Mouse (Mus musculus) left cerebral cortex, adult 8-10 months (tissue): ENCODE results near the gene Pde9a. TPM values are rescaled to one million over a fixed set of nuclear protein-coding genes. Genes with fewer than 3 reads are reported as not detected.

Experiments
- DNase-seq, 2 experiments: peaks; one replicate each; pipeline ENCODE4 v3.0.0; 2022; ENCODE audit warnings: low spot score in 2 of 2
- total RNA-seq, 4 experiments: library from RNA; stranded (reverse); gene quantifications; 2 replicates each; pipeline ENCODE4 v1.2.4; 2022

Pde9a gene
- total RNA-seq, 4 experiments from 2014 or later: 20.1 to 29.5 (median 22.2) TPM

DNA sequence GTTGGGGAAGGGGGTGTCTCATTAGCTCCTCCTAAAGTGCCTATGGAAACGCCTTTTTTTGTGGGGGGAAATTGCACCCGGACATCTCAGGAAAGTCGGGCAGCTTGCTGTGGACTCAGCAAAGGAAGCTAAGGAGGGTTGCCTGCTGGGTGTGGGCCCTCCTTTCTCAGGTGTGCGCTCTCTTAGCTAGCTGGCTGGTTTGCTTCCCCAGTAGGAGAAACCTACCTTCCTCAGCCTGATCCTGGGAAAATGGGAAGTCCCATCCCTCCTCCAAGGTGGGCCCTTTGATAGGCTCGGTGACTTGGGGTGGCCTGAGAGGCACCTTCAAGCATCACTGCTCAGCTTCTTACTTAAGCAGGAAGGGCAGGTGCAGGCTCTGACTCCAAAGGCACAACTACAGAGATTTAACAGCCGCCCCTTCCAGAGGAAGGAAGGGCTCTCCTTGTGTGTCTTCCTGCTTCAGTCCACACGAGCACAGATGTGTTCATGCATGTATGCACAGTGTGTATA lies 811 bp downstream of the Pde9a start:
- DNase-seq: no peak

DNA sequence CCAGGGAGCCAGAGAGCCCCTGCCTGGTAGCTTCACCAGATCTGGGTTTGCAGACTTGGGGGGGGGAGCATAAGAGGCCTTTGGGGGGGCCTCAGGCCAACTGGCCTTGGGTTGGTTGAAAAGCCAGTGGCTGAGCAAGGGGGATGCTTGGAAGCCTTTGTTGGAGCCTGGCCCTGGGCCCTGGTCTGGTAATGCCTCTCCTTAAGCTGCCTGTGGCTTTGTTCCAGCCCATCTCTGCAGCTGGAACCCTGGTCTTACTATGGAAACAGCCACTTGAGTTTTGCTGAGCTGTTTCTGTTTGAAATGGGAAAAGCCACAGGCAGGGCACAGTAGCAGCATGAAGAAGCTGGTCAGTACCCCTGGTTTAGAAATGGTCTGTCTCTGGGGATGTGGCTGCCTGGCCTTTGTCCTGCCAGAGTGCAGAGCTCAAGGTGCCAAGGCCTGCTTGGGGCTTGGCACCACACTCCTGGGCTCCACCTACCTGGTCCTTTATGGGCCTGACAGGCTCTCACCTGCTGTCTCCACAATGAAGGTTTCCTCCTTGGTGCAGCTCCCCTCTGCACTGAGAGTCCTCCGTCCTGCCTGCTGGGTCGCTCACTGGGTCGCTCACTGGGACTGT lies 3.5 kb downstream of the Pde9a start:
- no peak for DNase-seq

DNA sequence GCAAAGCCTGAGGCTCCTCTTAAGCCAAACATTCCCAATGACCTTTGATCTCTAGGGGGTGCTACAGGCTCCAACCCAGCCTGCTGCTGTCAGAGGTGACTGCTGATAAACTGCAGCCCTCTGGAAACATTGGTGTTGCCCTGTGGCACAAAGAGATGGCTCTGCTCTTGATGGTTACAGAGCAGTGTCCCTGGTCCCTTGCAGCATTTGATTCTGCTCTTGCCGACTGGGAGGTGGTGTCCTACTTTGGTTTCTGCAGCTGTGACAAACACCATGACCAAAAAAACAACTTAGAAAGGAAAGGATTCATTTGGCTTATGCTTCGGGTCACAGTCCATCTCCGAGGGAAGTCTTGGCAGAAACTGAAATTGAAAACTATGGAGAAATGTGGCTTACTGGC lies 5.5 kb downstream of the Pde9a start:
- no peak for DNase-seq

DNA sequence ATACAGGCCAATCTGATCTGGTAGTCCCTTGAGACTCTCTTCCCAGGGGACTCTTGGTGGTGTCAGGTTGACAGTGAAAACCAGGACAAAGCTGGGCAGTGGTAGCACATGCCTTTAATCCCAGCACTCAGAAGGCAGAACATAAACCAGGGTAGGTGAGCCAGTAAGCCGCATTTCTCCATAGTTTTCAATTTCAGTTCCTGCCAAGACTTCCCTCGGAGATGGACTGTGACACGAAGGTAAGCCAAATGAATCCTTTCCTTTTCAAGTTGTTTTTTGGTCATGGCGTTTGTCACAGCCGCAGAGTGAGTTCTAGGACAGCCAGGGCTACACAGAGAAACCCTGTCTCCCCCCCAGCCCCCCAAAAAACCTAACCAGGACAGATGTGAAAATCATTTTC lies 6.0 kb downstream of the Pde9a start:
- no peak for DNase-seq

DNA sequence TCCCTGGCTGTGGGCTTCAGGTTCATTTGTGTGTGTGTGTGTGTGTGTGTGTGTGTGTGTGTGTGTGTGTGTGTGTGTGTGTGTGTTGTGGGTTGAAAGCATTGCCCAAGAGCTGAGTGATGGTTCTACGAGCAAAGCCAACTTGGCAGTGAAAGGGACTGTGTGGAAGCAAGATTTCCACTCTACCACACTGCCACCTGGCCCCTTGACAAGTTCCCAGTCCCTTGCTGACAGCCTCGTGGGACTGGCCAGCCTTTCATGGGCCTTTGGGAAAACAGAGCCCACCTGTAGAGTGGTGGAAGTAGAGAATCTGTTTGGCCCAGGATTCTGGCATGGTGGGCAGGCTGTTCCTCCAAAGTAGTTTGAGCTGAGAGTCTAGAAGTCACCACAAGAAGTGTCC lies 7.8 kb downstream of the Pde9a start:
- no peak for DNase-seq

DNA sequence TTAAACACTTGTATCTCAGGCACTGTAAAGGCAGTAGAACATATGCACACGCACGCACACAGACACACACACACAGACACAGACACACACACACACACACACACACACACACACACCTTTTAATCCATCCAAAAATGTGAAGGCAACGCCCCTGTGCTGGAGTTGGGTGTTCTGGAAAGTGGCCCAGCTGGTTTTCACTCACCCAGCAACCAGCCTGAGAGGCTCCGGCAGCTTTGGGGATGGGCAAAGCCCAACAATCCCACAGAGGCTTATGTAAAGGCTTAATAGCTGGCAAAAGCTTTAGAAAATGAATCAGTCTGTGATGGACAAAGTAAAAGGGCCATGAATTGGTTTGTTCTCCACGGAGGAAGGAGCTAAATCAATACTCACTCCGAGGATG lies 14.3 kb downstream of the Pde9a start:
- peak in 1 of 2 experiments; percentile 38 for DNase-seq

DNA sequence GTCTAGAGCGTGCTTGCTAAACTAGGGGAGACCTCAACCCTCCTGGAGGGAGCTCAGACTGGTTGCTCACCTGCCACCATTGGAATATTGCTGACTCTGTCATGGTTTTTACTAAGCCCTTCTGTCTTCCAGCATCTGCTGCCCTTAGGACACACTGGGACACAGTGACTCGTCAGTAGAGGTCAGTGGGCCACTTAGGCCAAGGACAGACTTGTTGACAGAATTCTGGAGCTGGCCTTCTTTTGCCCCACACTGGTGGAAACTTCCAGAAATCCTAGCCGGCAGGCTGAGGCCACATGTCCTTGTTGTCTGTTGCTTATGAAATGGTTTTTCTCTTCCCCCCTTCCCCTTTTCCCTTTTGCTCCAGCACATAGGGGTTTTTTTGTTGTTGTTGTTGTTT lies 15.2 kb downstream of the Pde9a start:
- no peak for DNase-seq

DNA sequence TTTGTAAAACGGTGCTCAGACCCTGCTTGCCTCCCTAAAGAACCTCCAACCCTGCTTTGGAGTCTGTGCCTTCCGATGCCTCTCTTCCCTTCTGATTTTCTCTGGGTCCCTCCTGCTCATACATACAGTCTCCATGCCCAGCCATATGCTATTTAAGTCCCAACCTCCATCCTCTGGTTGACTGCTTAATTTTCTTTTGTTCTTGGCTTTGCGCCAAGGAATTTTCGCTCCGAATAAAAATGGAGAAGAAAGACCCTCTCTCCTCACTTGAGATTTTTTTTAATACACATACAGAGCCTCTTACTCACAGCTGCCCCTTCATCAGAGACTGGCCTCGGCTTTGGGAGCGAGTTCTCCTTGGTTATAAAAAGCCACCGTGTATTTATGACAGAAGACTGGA lies 16.7 kb downstream of the Pde9a start:
- DNase-seq: no peak

DNA sequence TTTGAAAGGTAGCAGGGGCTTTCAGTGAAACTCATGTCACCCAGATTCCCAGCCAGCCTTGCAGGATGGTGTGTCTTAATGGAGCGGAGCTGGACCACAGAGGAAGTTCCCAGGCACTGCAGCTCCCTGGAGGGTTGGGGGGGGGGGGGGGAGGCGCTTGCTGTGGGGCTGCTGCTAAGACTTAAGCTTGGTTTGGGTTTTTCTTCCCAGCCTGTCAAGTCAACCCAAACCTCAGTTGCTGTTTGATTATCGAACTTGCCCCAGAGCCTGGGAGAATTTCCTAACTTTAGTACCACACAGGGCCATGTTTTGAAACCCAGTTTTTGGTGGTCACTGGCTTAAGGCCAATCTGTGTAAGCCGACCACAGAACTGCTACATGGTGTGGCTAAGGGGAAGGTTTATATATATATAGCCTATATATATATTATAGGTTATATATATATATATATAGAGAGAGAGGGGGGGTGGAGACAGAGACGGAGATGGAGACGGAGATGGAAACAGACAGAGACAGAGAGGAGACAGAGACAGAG lies 19.8 kb downstream of the Pde9a start:
- DNase-seq: no peak

DNA sequence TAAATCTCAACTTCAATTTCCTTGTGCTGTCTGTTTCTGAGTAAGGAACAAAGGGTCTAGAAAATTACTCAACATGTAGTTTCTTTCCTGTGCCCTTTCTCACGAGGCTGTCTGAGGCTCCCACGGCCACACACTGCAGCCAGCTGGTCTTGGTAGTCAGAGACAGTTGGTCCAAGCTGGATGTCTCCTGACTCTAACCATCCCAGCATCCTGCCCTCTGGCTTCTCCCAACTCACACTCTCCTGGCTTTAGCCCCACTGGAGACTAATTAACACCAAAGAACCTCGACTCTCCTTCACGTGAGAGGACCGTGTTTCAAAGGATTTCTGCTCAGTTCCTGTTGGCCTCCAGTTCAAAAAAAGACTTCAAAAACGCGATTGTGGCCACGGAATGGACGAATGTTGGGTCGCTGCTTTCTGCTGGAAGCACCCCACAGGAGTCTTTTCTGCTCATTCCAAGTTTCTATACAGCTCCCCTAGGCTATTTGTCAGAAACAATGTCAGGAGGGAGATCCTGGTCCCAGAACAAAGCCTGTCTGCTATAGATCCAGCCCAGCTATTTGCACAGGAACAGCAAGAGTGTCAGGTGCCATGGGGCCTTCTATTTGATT lies 23.8 kb downstream of the Pde9a start:
- no peak for DNase-seq

DNA sequence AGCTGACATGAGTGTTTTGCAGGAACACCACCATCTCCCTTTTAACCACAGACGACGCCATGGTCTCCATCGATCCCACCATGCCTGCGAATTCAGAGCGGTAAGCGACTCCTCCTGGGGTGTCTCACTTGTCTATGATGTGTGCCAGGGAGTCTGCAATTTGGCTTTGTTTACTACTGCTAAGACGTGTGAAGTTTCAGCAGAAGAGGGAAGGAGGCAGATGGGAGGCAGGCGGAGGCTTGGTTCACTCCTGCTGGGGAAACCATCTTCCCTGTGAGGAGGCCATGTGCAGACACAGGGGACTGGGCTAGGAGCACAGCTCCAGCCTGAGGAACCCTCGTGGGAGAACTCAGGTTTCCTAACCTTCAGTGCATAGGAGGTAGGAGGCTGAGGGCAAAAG lies 29.2 kb downstream of the Pde9a start:
- peak in 1 of 2 experiments; percentile 65 for DNase-seq

DNA sequence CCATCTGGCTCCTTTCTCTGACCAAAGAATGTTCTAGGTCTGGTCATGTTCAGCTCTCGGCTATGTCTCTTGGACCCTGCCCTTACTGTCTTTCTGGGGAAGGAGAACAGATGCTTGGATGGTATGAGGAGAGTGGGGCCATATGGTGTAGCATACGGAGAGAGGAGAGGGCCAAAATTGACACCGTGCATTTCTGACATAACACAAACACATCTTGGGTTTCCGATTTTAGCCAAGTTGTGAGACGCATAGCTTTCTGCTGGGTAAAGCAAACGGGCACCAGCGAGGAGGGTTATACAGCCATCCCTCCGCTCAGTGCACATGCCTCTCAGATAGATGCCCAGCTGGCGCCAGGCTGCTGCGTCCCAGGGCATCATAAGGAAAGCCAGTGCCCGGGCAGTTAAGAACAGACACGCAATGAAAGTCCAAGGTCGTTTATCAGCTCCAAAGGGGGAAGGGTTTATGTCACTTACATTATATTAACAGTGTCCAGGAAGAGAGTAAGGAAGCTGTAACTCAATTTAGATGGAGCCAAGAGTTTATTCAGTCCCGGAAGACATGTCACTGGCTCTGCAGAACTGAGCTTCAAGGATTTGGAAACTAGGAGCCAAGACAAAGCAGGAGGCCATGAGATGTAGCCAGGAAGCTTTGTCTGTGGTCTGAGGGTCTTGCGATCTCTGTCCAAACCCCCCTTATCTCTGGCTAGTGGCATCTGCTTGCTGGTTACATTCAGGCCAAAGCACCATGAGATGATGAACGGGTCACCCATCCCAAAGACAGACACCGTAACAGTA lies 33.0 kb downstream of the Pde9a start:
- peak in 1 of 2 experiments; percentile 48 for DNase-seq

DNA sequence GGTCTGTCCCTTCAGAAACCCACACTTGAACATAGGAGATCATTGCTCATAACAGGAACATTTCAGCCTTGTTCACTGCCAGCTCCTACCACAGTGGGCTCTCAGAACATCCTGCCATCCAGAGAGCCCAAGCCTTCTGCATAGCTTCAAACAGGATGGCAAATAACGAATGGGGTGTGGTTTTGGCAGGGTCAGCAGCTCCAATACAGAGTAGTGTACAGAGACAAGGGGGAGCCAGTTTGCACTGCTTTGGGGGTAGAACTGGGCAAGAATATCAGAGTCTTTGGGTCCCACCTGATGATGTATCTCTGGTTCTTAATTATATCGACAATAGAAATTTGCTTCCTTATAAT lies 33.6 kb downstream of the Pde9a start:
- DNase-seq: no peak

DNA sequence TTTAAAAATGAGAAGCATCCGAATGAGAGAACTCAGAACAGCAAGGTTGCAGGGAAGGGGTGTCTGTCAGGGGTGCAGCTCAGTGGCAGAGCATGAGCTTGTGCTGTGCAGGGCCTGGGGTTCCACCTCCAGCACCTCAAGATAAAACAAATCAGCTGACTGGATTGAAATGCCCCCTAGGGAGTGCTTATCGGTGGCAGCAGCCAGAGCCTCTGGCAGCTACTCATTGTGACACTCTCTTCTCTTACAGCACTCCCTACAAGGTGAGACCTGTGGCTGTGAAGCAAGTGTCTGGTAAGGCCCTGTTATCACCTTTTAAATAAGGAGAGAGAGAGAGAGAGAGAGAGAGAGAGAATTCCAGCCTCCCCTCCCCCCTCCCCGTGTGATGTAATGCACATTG lies 34.0 kb downstream of the Pde9a start:
- no peak for DNase-seq

DNA sequence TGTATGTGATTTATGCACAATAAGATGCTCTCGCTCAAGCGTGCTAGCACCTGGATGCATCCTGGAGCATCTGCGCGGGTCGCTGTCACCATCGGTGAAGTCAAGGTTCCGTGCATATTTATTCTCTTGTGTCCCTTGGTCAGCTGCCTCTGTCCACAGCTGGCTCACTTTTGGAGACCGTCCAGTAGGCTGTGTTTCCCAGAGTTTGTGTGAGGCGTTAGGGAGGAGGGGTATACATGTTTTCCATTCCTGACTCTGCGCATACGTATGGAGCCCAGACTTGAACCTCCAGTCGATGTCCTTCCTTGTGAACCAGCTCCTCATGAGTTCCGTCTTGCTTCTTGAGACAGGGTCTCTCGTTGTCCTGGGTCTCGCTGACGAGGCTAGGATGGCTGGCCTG lies 34.6 kb downstream of the Pde9a start:
- DNase-seq: no peak

DNA sequence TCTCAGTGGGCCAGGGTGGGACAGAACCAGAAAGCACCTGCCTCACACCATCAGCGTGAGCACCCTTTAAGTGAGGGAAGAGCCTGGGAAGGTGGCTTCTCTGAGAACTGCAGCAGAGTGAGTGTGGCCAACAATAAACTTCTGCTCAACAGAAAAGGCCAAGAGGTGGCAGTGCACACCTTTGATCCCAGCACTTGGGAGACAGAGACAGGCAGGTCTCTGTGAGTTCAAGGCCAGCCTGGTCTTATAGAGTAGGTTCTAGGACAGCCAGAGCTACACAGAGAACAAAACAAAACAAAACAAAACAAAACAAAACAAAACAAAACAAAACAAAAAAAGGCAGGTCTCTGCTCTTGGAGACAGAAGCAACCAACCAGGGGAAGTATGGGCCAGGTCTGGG lies 36.4 kb downstream of the Pde9a start:
- no peak for DNase-seq

DNA sequence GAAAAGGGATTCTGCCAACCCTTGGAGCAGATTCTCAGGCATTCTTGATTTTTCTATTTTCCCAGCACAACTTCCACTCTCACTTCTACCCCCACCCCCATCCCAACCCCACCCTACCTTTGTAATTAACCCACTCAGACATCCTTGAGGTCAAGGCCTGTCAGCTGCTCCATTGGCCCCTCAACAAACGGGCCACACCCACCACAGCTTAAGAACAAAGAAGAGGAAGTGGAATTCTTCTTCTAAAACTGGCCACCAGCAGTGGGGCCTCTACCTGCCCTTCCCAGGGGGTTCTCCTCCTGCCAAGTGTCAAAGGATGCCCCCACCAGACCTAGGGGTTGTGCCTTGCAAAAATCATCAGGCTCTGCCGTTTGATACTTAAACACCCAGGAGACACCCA lies 37.0 kb downstream of the Pde9a start:
- no peak for DNase-seq

DNA sequence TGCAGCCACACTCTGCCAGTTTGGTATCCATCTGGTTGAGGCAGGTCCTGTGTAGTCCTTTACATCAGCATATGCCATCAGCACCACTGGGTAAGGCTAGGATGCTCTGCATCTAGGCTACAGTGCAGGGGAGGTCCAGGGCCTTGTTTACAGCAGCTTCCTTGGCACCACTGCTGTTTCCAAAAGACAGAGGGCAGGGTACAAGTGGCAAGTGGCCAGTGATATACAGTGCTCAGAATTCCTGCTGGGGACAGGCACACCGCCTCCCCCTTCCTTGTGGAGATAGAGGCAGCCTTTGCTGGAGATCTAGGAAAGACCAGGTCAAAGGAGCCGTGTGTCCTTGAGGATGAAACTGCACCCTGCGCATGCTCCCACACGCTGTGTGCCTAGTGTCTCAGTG lies 38.3 kb downstream of the Pde9a start:
- DNase-seq: no peak

DNA sequence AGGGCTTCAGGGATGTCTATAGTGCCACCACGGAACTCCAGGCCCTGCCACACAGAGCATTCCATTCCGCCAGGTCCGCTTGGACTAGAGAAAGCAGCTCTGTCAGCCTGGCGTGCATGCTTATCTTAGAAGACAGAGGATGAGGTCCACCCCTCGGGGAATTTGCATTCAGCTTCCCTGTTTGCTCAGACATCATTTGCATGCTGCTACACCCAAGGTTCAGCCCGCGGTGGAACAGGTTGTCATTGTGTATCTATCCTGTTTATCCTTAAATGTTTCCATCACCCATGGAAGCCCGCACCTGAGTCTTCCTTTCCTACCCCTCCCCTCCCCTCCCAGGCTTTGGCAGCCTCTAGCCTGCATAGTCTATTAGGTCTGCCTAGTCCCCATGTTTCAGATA lies 38.8 kb downstream of the Pde9a start:
- DNase-seq: no peak

DNA sequence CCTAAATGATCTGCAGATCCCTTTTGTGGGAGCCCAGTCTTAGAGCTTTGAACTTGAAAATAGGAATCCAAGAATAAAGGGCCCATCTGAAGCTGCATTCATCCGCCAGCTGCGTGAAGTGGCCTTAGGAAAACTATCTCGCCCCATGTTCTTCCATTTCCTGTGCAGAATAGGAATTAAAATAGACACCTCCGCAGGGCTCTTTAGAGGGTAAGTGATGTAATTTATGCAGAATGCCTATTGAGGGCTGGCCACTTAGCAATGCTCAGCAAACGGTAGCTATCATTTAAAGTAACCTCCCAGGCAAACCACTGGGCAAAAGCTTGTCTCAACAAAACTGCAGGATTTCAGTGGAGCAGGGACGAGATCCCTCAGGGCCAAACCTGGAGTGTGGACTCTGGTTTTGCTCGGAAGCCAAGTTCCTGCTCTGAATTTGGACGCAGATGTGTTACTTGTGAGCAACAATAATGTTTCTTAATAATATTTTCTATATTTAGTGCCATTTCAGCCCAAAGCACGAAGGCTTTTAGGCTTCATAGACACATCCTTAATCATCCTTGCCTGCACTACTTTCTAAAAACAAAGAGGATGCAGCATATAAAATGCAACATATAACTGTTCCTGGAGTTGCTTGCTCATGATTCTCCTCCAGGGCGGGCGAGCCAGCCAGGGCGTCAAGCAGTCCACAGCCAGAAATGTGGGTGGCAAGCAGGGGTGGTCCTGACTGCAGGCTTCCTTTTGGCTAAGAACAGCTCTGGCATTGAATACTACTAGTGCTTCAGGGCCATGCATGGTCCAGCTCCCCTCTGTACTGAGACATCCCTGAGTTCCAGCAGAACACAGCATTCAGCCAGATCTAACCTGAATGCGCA lies 40.1 kb downstream of the Pde9a start:
- DNase-seq: no peak

DNA sequence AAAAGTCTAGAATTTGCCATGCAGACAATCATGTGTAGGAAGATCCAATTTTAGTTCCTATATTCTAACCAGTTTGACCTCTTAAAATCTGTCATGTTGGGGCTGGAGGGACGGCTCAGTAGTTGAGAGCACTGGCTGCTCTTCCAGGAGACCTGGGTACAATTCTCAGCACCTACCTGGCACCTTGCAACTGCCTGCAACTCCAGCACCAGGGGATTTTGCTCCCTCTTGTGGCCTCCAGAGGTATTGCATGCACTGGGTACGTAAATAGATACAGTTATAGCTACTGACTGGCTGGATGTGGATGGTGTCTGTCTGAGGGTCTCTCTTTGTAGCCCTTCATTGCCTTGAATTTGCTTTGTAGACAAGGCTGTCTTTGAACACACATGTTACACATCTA lies 43.4 kb downstream of the Pde9a start:
- no peak for DNase-seq

DNA sequence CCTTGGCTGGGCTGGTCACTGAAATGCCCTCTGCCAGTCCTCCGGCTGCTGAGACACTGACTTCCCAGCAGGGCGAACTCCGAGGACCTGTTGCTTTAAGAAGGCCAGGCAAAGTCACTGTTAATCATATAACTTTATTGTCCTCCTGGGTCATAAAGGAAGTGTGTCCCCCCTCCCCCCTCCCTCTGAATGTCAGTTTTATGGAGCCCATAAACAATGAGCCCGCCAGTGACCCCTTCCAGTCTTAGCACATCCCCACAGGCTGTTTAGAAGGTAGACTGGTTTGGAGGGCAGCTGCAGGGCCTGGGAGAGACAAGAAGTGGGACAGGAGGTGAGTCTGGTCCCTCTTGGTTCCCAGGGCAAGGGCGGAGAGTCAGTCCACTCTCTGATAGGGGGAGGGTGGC lies 46.9 kb downstream of the Pde9a start:
- no peak for DNase-seq
